Mouse (Mus musculus) E14TG2a.4 (cell line): ENCODE data around the gene Sema5a.

Source experiments
- CTCF ChIP-seq: conservative IDR thresholded peaks from 2 replicates; pipeline ENCODE4 v1.5.1; 2014; ENCODE audit warnings: low read length
- NANOG ChIP-seq: IDR thresholded peaks from 2 replicates; pipeline ENCODE4 v1.6.1; 2014; ENCODE audit warnings: borderline replicate concordance, low read length, mixed read lengths

DNA sequence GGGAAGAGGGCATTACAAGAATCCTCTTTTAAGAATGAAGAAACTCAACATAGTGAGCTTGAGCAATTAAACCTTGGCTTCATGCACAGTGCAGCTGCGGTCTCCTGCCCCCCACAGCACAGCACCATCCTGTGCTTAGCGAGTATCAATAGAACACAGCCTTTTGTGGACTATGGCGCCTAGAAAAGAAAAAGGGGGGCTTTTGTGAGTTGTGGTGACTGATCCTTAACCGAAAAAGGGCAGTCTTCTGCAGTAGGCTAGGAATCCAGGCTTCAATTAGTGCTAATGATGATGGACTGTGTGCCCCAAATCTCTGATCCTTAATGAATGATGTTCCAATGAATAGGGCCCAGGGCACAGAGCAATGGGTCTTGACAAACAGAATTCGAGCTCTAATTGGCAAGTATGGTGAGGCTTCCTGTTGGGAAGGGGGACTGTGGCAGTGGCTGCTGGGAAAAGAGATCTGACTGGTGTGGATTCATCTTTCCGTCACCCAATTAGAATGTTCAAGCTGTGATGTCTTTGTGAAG, 324.3 kb downstream of the Sema5a start:
- TF ChIP-seq CTCF (no peak), NANOG (no peak)
